Mouse (Mus musculus): ENCODE measurements at regions not wholly inside any gene's neighbourhood (a gene's known extent, or its start where the extent isn't known, plus 50 kb on each side); places are given as distances from the start of the nearest gene placed in this dataset.

- TF ChIP-seq CTCF (IDR thresholded peaks at IDR 0.05; ENCODE audit: borderline replicate concordance, control insufficient read depth, extremely low read depth, insufficient read depth, low read length, poor library complexity) (no peak), POLR2A (IDR thresholded peaks at IDR 0.05; ENCODE audit: control insufficient read depth, extremely low read depth, insufficient read depth, low read length, poor library complexity) (no peak)
Observed at GRCm38 (mm10) chr9:101518137-101518536, 266.5 kb upstream of the Ppp2r3a start.

Data from thymus, adult 2 months (tissue).